Mouse (Mus musculus) liver, adult (tissue): Measurements from ENCODE around the gene Mmp28.

Source experiments
- GATA4 ChIP-seq: IDR thresholded peaks from 2 replicates; pipeline ENCODE4 v1.6.1; 2014; ENCODE audit warnings: mild to moderate bottlenecking, low read length; ENCODE audit not compliant: insufficient replicate concordance

Gene Mmp28

GRCm38 (mm10) chr11:83455608-83456007 lies 7.3 kb downstream of the Mmp28 start:
- TF ChIP-seq GATA4: no peak

- no peak for TF ChIP-seq GATA4
These were observed 8.3 kb downstream of the Mmp28 start for GRCm38 (mm10) chr11:83454548-83454947.

- TF ChIP-seq GATA4: no peak
These were observed 11.6 kb downstream of the Mmp28 start for GRCm38 (mm10) chr11:83451281-83451680.

GRCm38 (mm10) chr11:83450550-83450949 lies 12.3 kb downstream of the Mmp28 start:
- no peak for TF ChIP-seq GATA4

- TF ChIP-seq GATA4: no peak
These were observed 13.6 kb downstream of the Mmp28 start for GRCm38 (mm10) chr11:83449298-83449697.

GRCm38 (mm10) chr11:83448927-83449236 lies 14.0 kb downstream of the Mmp28 start:
- no peak for TF ChIP-seq GATA4

GRCm38 (mm10) chr11:83448021-83448926 lies 14.6 kb downstream of the Mmp28 start:
- no peak for TF ChIP-seq GATA4

GRCm38 (mm10) chr11:83447612-83448011 lies 15.3 kb downstream of the Mmp28 start:
- TF ChIP-seq GATA4: no peak

GRCm38 (mm10) chr11:83445001-83445400 lies 17.9 kb downstream of the Mmp28 start:
- no peak for TF ChIP-seq GATA4

- no peak for TF ChIP-seq GATA4
These were observed 19.0 kb downstream of the Mmp28 start for GRCm38 (mm10) chr11:83443824-83444223.

GRCm38 (mm10) chr11:83442596-83443267 lies 20.1 kb downstream of the Mmp28 start:
- TF ChIP-seq GATA4: no peak

GRCm38 (mm10) chr11:83441235-83441634 lies 21.6 kb downstream of the Mmp28 start:
- TF ChIP-seq GATA4: no peak

GRCm38 (mm10) chr11:83440081-83441064 lies 22.5 kb downstream of the Mmp28 start:
- no peak for TF ChIP-seq GATA4

GRCm38 (mm10) chr11:83439426-83440060 lies 23.3 kb downstream of the Mmp28 start:
- TF ChIP-seq GATA4: no peak

GRCm38 (mm10) chr11:83437377-83437776 lies 25.5 kb downstream of the Mmp28 start, which contains the start of gene 1700020L24Rik:
TSS of gene 1700020L24Rik (plus strand) at chr11:83437677.
- TF ChIP-seq GATA4: no peak
